Mouse (Mus musculus): ENCODE results near the gene Hamp2. TPM values are rescaled to one million over a fixed set of nuclear protein-coding genes. Genes with fewer than 3 reads are reported as not detected.
"Not testable (repeated sequence)": the region's sequence is repeated elsewhere in the genome, so short reads cannot be mapped to it uniquely, and the experiment has no call there.

Hamp2 gene
- total RNA-seq (2021): not detected

- intact Hi-C loops (cut with DNase I); DNase-seq (ENCODE audit: extremely low spot score in 1 of 2, low spot score in 2 of 2): not testable (repeated sequence)
Observed at GRCm38 (mm10) chr7:30924581-30924980, at the start of gene Hamp2. Hamp2 (minus strand) TSS chr7:30924681.

GRCm38 (mm10) chr7:30973501-30974289 is 49.2 kb upstream of the Hamp2 start, which contains the start of gene Fam187b:
Fam187b (plus strand) TSS chr7:30973790.
- peak; percentile 68 to 91 for DNase-seq (ENCODE audit: extremely low spot score in 1 of 2, low spot score in 2 of 2)
- intact Hi-C loops (cut with DNase I): no loop called here

GRCm38 (mm10) chr7:30973251-30973500 is 48.7 kb upstream of the Hamp2 start, which contains the start of gene Lsr:
Lsr (minus strand) TSS chr7:30973464.
- intact Hi-C loops (cut with DNase I): no loop called here
- peak in 1 of 2 experiments; percentile 80 for DNase-seq (ENCODE audit: extremely low spot score in 1 of 2, low spot score in 2 of 2)

- DNase-seq (ENCODE audit: extremely low spot score in 1 of 2, low spot score in 2 of 2): no peak
- intact Hi-C loops (cut with DNase I): no loop called here
Observed at GRCm38 (mm10) chr7:30972426-30973250, 48.2 kb upstream of the Hamp2 start.

GRCm38 (mm10) chr7:30971901-30972300 is 47.4 kb upstream of the Hamp2 start:
- intact Hi-C loops (cut with DNase I): no loop called here
- no peak for DNase-seq (ENCODE audit: extremely low spot score in 1 of 2, low spot score in 2 of 2)

- peak in 1 of 2 experiments; percentile 86 for DNase-seq (ENCODE audit: extremely low spot score in 1 of 2, low spot score in 2 of 2)
- intact Hi-C loops (cut with DNase I): no loop called here
Observed at GRCm38 (mm10) chr7:30969174-30969573, 44.7 kb upstream of the Hamp2 start.

- DNase-seq (ENCODE audit: extremely low spot score in 1 of 2, low spot score in 2 of 2): no peak
- intact Hi-C loops (cut with DNase I): no loop called here
Observed at GRCm38 (mm10) chr7:30968611-30969010, 44.1 kb upstream of the Hamp2 start.

GRCm38 (mm10) chr7:30966657-30967056 is 42.2 kb upstream of the Hamp2 start:
- DNase-seq (ENCODE audit: extremely low spot score in 1 of 2, low spot score in 2 of 2): no peak
- intact Hi-C loops (cut with DNase I): no loop called here

- no peak for DNase-seq (ENCODE audit: extremely low spot score in 1 of 2, low spot score in 2 of 2)
- intact Hi-C loops (cut with DNase I): no loop called here
Observed at GRCm38 (mm10) chr7:30965677-30966076, 41.2 kb upstream of the Hamp2 start.

GRCm38 (mm10) chr7:30964366-30964765 is 39.9 kb upstream of the Hamp2 start:
- no peak for DNase-seq (ENCODE audit: extremely low spot score in 1 of 2, low spot score in 2 of 2)
- intact Hi-C loops (cut with DNase I): no loop called here

GRCm38 (mm10) chr7:30962862-30963261 is 38.4 kb upstream of the Hamp2 start:
- no peak for DNase-seq (ENCODE audit: extremely low spot score in 1 of 2, low spot score in 2 of 2)
- intact Hi-C loops (cut with DNase I): no loop called here

- intact Hi-C loops (cut with DNase I): loop anchor here (5.0 kb wide), 1 partner anchor 92 kb away; the partner anchor contains the start of gene Fxyd7
Observed at GRCm38 (mm10) chr7:30959786-30960349, 35.4 kb upstream of the Hamp2 start.

GRCm38 (mm10) chr7:30958866-30959487 is 34.5 kb upstream of the Hamp2 start:
- DNase-seq (ENCODE audit: extremely low spot score in 1 of 2, low spot score in 2 of 2): no peak
- intact Hi-C loops (cut with DNase I): loop anchor here (5.0 kb wide), 1 partner anchor 93 kb away; the partner anchor contains the start of gene Fxyd7

More at GRCm38 (mm10) chr7:30959786-30960349, 35.4 kb upstream of the Hamp2 start:
- DNase-seq (ENCODE audit: extremely low spot score in 1 of 2, low spot score in 2 of 2): no peak

GRCm38 (mm10) chr7:30958109-30958865 is 33.8 kb upstream of the Hamp2 start:
- DNase-seq (ENCODE audit: extremely low spot score in 1 of 2, low spot score in 2 of 2): peak in 1 of 2 experiments; percentile 65
- intact Hi-C loops (cut with DNase I): loop anchor here (5.0 kb wide), 1 partner anchor 94 kb away; the partner anchor contains the start of gene Fxyd7

GRCm38 (mm10) chr7:30957367-30957783 is 32.9 kb upstream of the Hamp2 start:
- intact Hi-C loops (cut with DNase I): loop anchor here (5.0 kb wide), 1 partner anchor 95 kb away; the partner anchor contains the start of gene Fxyd7

GRCm38 (mm10) chr7:30956756-30957366 is 32.4 kb upstream of the Hamp2 start, which contains the start of gene Usf2:
Usf2 (minus strand) TSS chr7:30956803.
- peak; percentile 73 to 94 for DNase-seq (ENCODE audit: extremely low spot score in 1 of 2, low spot score in 2 of 2)
- intact Hi-C loops (cut with DNase I): loop anchor here (5.0 kb wide), 1 partner anchor 95 kb away; the partner anchor contains the start of gene Fxyd7

More at GRCm38 (mm10) chr7:30957367-30957783, 32.9 kb upstream of the Hamp2 start:
- DNase-seq (ENCODE audit: extremely low spot score in 1 of 2, low spot score in 2 of 2): peak; percentile 82 to 93

- peak in 1 of 2 experiments; percentile 73 for DNase-seq (ENCODE audit: extremely low spot score in 1 of 2, low spot score in 2 of 2)
- intact Hi-C loops (cut with DNase I): loop anchor here (5.0 kb wide), 1 partner anchor 96 kb away; the partner anchor contains the start of gene Fxyd7
Observed at GRCm38 (mm10) chr7:30956357-30956751, 31.9 kb upstream of the Hamp2 start.
